Mouse (Mus musculus): ENCODE results near the gene Lrp10. TPM values are rescaled to one million over a fixed set of nuclear protein-coding genes. Genes with fewer than 3 reads are reported as not detected.

Gene Lrp10
- polyA plus RNA-seq, 1 experiment from 2014 or later = 30.9 TPM

DNA sequence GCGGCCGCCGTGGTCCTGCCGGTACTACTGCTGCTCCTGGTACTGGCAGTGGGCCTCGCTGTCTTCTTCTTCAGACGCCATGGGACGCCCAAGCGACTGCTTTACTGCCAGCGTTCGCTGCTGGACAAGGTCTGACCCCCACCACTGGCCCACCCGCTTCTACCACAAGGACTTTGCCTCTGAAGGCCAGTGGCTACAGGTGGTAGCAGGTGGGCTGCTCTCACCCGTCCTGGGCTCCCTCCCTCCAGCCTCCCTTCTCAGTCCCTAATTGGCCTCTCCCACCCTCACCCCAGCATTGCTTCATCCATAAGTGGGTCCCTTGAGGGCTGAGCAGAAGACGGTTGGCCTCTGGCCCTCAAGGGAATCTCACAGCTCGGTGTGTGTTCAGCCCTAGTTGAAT is 23.4 kb upstream of the Lrp10 start:
- Histone ChIP-seq H3K9me3 (no peaks in the 10 kb centered on the region), H3K27me3 (ENCODE audit: insufficient read depth, poor library complexity, severe bottlenecking) (0 out of 2 replicates have a peak, but pooled peaks cover 3% of the 10 kb centered on the region), H3K36me3 (peaks cover 64% of the 10 kb centered on the region), H3K4me1 (replicated peaks) (peaks cover 29% of the 10 kb centered on the region), H3K4me3 (no peak overlapping the region), H3K27ac (no peak overlapping the region)
- WGBS = 91% methylated on average over 14 of the region's 14 CpGs
- no peak for DNase-seq (ENCODE audit: low spot score)

DNA sequence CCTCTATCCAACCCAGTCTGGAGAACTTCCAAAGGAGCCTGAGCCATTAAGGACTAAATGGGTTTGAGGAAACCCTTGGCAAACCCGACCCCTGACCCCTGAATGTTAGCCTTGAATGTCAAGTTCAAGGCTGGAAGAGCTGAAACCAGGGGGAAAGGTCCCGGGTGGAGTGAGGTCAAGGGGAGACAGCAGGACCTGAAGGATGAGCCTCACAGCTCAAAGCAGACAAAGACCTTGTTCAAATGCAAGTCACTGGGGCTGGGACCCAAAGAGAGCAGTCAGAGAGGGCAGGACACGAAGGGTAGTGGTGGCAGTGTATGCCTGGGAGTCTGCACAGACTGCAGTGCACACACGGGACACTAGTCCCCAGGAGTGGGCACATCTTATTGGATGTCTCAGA is 22.6 kb upstream of the Lrp10 start:
- peaks cover 27% of the 10 kb centered on the region for H3K4me1 ChIP-seq (replicated peaks)
- no peak for DNase-seq (ENCODE audit: low spot score)
- 80% methylated on average over 4 of the region's 4 CpGs for WGBS
- no peaks in the 10 kb centered on the region for H3K9me3 ChIP-seq
- H3K4me3 ChIP-seq = no peak overlapping the region
- peaks cover 55% of the 10 kb centered on the region for H3K36me3 ChIP-seq
- 0 out of 2 replicates have a peak, but pooled peaks cover 5% of the 10 kb centered on the region for H3K27me3 ChIP-seq (ENCODE audit: insufficient read depth, poor library complexity, severe bottlenecking)
- no peak overlapping the region for H3K27ac ChIP-seq

DNA sequence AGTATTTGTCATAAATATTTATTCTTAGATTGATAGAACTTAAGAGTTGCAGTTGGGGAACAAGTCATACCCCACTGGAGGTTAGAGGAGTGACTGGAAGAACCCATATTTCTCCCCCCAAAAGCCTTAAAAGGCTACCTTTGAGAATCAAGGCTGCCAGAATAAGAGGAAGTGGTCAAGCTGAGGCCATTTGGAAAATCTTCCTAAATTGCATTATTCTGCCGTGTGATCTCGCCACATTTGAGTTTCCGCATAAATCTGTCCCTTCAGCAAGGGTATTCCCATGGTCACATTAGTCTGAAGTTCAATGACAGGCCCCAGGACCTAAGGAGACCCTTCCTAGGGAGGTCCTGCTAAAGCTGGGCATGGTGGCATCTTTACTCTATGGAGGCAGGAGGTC is 21.4 kb upstream of the Lrp10 start:
- no peaks in the 10 kb centered on the region for H3K9me3 ChIP-seq
- no peak overlapping the region for H3K4me3 ChIP-seq
- peak overlapping the region; percentile 47; the same call in 1 of the 2 replicates for H3K27ac ChIP-seq
- WGBS = 90% methylated on average over 3 of the region's 3 CpGs
- no peak for DNase-seq (ENCODE audit: low spot score)
- 0 out of 2 replicates have a peak, but pooled peaks cover 5% of the 10 kb centered on the region for H3K27me3 ChIP-seq (ENCODE audit: insufficient read depth, poor library complexity, severe bottlenecking)
- H3K36me3 ChIP-seq = peaks cover 43% of the 10 kb centered on the region
- peaks cover 27% of the 10 kb centered on the region for H3K4me1 ChIP-seq (replicated peaks)

GRCm38 (mm10) chr14:54443196-54443595 is 20.7 kb upstream of the Lrp10 start:
- H3K36me3 ChIP-seq = peaks cover 37% of the 10 kb centered on the region
- peaks cover 27% of the 10 kb centered on the region for H3K4me1 ChIP-seq (replicated peaks)
- peak overlapping the region; percentile 47; the same call in 1 of the 2 replicates for H3K27ac ChIP-seq
- 24% methylated on average over 3 of the region's 3 CpGs for WGBS
- peak; percentile 47 for DNase-seq (ENCODE audit: low spot score)
- H3K9me3 ChIP-seq = no peaks in the 10 kb centered on the region
- 0 out of 2 replicates have a peak, but pooled peaks cover 5% of the 10 kb centered on the region for H3K27me3 ChIP-seq (ENCODE audit: insufficient read depth, poor library complexity, severe bottlenecking)
- H3K4me3 ChIP-seq = no peak overlapping the region

DNA sequence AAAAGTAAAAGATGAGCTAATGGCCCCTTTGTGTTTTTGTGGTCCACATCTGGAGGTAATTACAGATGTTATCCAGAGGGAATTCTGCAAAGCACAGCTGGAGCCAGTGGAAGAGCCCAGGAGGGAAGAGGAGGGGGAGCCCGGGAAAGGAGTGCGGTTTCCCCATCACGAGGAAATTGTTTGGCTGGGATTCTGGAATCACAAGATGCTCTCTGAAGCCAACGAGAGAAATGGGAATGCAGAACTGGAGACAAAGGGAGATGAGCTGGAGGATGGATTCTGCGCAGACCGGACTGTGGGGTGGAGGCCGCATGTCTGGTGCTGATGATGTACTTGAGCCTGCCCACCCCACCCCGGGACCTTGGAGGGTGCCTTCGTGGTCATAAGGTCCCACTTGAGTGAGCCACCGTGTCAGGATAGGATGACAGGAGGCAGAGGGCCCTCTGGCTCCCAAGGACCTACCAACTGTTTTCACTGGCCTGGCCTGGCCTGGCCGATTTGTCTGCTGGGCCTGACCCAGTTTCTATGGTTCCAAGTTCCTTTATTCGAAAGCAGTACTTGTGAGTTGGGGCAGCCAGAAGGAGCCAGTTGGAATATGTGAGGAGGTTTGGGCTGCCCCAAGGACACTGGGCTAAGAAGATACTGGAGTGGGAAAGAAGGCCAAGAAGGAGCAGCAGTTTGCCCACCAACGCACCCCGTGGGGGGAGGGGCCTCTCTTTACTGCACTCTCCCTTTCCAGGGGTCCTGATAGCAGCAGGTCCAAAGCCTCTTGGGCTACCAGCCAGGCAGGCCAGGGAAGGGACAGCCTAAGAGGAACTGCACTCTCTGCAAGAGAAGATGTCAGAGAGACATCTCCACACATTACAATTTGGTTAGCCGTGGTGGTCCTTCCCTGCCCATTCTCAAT is 20.0 kb upstream of the Lrp10 start:
- Histone ChIP-seq H3K27me3 (ENCODE audit: insufficient read depth, poor library complexity, severe bottlenecking) (0 out of 2 replicates have a peak, but pooled peaks cover 5% of the 10 kb centered on the region), H3K27ac (0 out of 2 replicates have a peak overlapping the region, but pooled peaks have one; percentile 47), H3K36me3 (peaks cover 29% of the 10 kb centered on the region), H3K9me3 (no peaks in the 10 kb centered on the region), H3K4me1 (replicated peaks) (peaks cover 30% of the 10 kb centered on the region), H3K4me3 (no peak overlapping the region)
- no peak for DNase-seq (ENCODE audit: low spot score)
- 64% methylated on average over 15 of the region's 15 CpGs for WGBS

DNA sequence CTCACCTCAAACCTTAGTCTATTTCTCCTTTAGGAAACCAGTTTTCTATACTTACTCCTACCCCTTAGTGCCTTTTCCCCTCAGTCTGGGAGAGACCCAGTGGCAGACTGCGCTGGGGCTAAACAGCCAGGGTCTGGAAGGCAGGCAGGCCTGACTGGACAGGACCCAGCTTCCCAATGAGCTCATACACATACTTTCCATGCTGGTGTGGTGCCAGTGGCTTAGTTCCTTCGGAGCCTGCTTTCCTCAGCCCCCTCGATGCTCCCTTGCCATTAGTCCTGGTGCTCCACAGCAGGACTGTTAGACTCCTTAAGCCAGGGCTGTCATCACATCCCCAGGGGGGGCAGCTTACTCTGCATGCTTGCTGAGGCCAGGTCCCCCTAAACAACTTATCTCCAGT is 18.5 kb upstream of the Lrp10 start:
- WGBS = 67% methylated on average over 3 of the region's 3 CpGs
- DNase-seq (ENCODE audit: low spot score) = no peak
- no peak overlapping the region for H3K27ac ChIP-seq
- peaks cover 14% of the 10 kb centered on the region for H3K36me3 ChIP-seq
- H3K4me1 ChIP-seq (replicated peaks) = peaks cover 27% of the 10 kb centered on the region
- 0 out of 2 replicates have a peak, but pooled peaks cover 4% of the 10 kb centered on the region for H3K27me3 ChIP-seq (ENCODE audit: insufficient read depth, poor library complexity, severe bottlenecking)
- no peaks in the 10 kb centered on the region for H3K9me3 ChIP-seq
- no peak overlapping the region for H3K4me3 ChIP-seq

DNA sequence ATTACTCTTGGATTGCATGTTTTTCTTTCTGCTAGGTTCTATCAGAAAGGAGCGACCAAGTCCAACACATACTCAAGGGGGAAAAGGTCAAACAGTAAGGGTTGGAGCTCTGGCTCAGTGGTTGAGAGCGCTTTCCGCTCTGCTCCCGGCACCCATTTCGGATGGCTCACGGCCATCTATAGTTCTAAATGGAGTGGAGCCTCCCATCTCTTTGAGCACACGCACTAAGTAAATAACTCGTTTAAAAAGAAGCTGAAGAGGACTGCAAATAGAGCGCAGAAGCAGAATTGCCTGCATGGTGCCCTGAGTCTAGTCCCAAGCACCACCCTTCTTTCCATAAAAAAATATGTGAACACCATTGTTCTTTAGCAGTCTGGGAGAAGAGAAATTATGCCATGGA is 10.4 kb upstream of the Lrp10 start:
- WGBS = 88% methylated on average over 9 of the region's 9 CpGs
- DNase-seq (ENCODE audit: low spot score) = no peak
- H3K27ac ChIP-seq = no peak overlapping the region
- H3K27me3 ChIP-seq (ENCODE audit: insufficient read depth, poor library complexity, severe bottlenecking) = no peaks in the 10 kb centered on the region
- no peaks in the 10 kb centered on the region for H3K36me3 ChIP-seq
- no peak overlapping the region for H3K4me3 ChIP-seq
- peaks cover 7% of the 10 kb centered on the region for H3K4me1 ChIP-seq (replicated peaks)
- H3K9me3 ChIP-seq = no peaks in the 10 kb centered on the region

- H3K36me3 ChIP-seq = no peaks in the 10 kb centered on the region
- H3K4me1 ChIP-seq (replicated peaks) = no peaks in the 10 kb centered on the region
- H3K27ac ChIP-seq = no peak overlapping the region
- no peak overlapping the region for H3K4me3 ChIP-seq
- no peak for DNase-seq (ENCODE audit: low spot score)
- 90% methylated on average over 11 of the region's 11 CpGs for WGBS
- no peaks in the 10 kb centered on the region for H3K27me3 ChIP-seq (ENCODE audit: insufficient read depth, poor library complexity, severe bottlenecking)
- no peaks in the 10 kb centered on the region for H3K9me3 ChIP-seq
Measured at GRCm38 (mm10) chr14:54454669-54455528, 9.0 kb upstream of the Lrp10 start.

DNA sequence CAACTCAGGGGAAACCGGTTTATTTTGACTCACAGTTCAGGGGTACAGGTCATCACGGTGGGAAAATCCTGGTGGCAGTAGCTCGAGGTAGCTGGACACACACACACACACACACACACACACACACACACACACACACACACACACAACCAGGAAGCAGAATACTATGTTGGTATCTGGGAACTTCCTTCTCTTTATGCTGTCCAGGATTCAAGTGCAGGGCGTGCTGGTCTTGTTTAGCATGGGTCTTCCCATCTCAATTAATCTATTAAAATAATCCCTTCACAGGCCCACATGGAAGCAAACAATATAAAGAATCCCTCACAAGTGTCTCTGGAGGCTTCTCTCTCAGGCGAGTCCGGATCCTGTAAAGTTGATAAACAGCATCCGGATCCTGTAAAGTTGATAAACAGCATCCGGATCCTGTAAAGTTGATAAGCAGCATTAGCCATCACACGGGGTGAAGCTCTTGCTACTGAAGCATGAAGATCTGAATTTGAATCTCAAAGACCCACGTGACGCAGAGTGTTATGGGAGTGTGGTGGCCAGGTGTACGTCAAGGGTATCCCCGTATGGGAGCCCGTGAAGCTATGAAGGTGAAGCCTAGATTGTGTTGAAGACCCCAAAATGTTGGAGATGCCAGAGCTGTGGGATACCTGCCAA is 5.9 kb upstream of the Lrp10 start:
- Histone ChIP-seq H3K27me3 (ENCODE audit: insufficient read depth, poor library complexity, severe bottlenecking) (no peaks in the 10 kb centered on the region), H3K4me3 (no peak overlapping the region), H3K9me3 (no peaks in the 10 kb centered on the region), H3K36me3 (no peaks in the 10 kb centered on the region), H3K4me1 (replicated peaks) (no peaks in the 10 kb centered on the region), H3K27ac (no peak overlapping the region)
- DNase-seq (ENCODE audit: low spot score) = no peak
- 90% methylated on average over 14 of the region's 14 CpGs for WGBS

DNA sequence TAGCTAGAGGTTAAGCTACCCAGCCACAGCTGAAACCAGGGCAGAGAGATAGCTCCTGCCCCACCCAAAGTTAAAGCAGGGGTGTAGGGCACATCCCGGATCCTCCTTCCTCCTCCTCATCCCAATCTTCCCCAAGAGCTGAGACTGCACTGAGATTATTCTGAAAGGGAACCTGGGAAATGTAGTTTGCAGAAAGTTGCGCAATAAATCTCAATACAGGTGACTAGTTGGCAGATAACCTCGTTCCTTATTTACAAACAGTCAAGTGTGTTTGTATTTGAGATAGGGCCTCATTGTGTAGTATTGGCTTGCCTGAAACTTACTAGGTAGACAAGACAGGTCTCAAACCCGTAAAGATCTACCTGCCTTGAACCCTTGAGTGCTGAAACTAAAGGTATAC is 1.8 kb upstream of the Lrp10 start:
- Histone ChIP-seq H3K36me3 (peaks cover 13% of the 10 kb centered on the region; the same call in 1 of the 2 replicates), H3K4me1 (replicated peaks) (peaks cover 20% of the 10 kb centered on the region), H3K27me3 (ENCODE audit: insufficient read depth, poor library complexity, severe bottlenecking) (no peaks in the 10 kb centered on the region), H3K27ac (no peak overlapping the region), H3K4me3 (no peak overlapping the region), H3K9me3 (no peaks in the 10 kb centered on the region)
- WGBS = 79% methylated on average over 4 of the region's 4 CpGs
- no peak for DNase-seq (ENCODE audit: low spot score)

DNA sequence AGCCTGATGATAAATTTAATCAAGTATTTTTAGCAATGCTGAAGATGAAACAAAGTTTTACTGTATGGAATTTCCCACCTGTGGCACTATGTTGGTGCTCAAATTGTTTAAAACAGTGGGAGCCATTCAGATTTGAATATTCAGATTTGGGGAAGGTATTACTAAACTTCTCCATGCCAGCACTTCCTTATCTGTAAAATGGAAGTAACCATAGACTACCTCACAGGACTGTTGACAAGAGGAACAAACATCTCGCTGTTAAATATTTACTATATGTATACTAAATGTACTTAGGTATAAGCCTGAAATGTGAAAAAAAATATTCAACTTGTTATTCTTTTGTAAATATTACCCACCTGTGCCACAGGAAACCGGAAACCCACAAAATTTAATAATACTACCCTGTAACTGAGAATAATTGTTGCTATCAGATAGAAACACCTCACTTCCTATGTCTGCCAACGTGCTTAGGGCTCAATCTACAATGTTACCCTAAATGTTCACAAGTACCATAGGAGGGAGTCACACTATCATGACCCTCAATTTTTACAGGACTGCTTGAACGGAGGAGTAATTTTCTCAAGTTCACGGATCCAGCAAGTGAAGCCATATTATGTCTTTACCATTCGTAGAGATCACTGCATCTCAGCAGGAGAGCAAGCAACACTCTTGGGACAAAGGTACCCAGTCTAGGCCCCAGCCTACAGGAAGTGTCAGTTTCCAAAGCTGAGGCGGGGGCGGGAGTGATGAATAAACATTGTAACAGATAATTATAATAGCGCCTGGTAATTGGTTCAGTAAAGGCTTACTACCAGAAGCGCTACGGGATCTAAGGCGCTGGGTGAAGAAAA is 604 bp upstream of the Lrp10 start:
- peaks cover 22% of the 10 kb centered on the region for H3K4me1 ChIP-seq (replicated peaks)
- peak overlapping the region; percentile 91 for H3K27ac ChIP-seq
- H3K36me3 ChIP-seq = peaks cover 25% of the 10 kb centered on the region
- peak overlapping the region; percentile 85 for H3K4me3 ChIP-seq
- H3K27me3 ChIP-seq (ENCODE audit: insufficient read depth, poor library complexity, severe bottlenecking) = no peaks in the 10 kb centered on the region
- no peak for DNase-seq (ENCODE audit: low spot score)
- WGBS = 17% methylated on average over 12 of the region's 12 CpGs
- H3K9me3 ChIP-seq = no peaks in the 10 kb centered on the region

All from hindbrain, embryonic 10.5 days (tissue).